Mouse (Mus musculus) bone marrow, adult 2 months (tissue): Measurements from ENCODE around the gene Dcbld2. TPM values are rescaled to one million over a fixed set of nuclear protein-coding genes. Genes with fewer than 3 reads are reported as not detected.

Source experiments
- H3K27ac ChIP-seq: fragments of 200-500 bp; 2 replicates; pipeline ENCODE4 v1.5.1; 2012; ENCODE audit warnings: low read depth, mild to moderate bottlenecking, control low read depth, inconsistent platforms, low read length; ENCODE audit not compliant: control insufficient read depth, poor library complexity, insufficient read depth
- H3K4me1 ChIP-seq: fragments of 200-500 bp; 2 replicates; pipeline ENCODE4 v1.6.1; 2011; ENCODE audit warnings: low read length; ENCODE audit not compliant: control insufficient read depth, insufficient read depth
- H3K4me3 ChIP-seq: fragments of 200-500 bp; replicated peaks from 2 replicates; pipeline ENCODE3; 2011; ENCODE audit warnings: mild to moderate bottlenecking, low read depth, low read length, control low read depth; ENCODE audit not compliant: control insufficient read depth
- CTCF ChIP-seq: fragments of 200-500 bp; IDR thresholded peaks from 2 replicates; pipeline ENCODE4 v1.5.1; 2011; ENCODE audit warnings: low read length, control low read depth; ENCODE audit not compliant: control insufficient read depth, insufficient read depth
- POLR2A ChIP-seq: fragments of 200-500 bp; IDR thresholded peaks from 2 replicates; pipeline ENCODE4 v1.6.1; 2011; ENCODE audit warnings: low read depth, mild to moderate bottlenecking, control low read depth, low read length, borderline replicate concordance; ENCODE audit not compliant: control insufficient read depth
- WGBS: fragments of 180-500 bp; shearing (Covaris S2); methylation state at CpG from one replicate; pipeline ENCODE4 v1.1.7; 2018; 5-methylcytosine and 5-hydroxymethylcytosine counted together
- polyA plus RNA-seq: library from polyadenylated mRNA; stranded (reverse); fragments of >200 nt; gene quantifications from 2 replicates; pipeline ENCODE4 v1.2.4, GENCODE M21; 2011; ENCODE audit warnings: low replicate concordance; ENCODE audit not compliant: missing spikeins, insufficient read depth, insufficient read length

The Dcbld2 gene
- polyA plus RNA-seq = 1.0 and 10.4 TPM in 2 replicates

- H3K4me3 ChIP-seq = peak within 1 kb of the TSS; percentile 54
- H3K27ac ChIP-seq = no peak within 1 kb of the TSS; the same call in 1 of the 2 replicates
- WGBS = under 1% methylated on average over 32 of the region's 32 CpGs
- H3K4me1 ChIP-seq = no peaks in the 10 kb centered on the region
- no peak for TF ChIP-seq CTCF
- TF ChIP-seq POLR2A = no peak
Measured at GRCm38 (mm10) chr16:58408062-58408486, at the start of gene Dcbld2. Gene Dcbld2, plus strand, starts transcription at chr16:58408443.

GRCm38 (mm10) chr16:58377170-58377569, 31.1 kb upstream of the Dcbld2 start:
- Histone ChIP-seq H3K4me3 (no peak overlapping the region), H3K27ac (no peak overlapping the region), H3K4me1 (no peaks in the 10 kb centered on the region)
- TF ChIP-seq POLR2A (no peak), CTCF (no peak)
- 84% methylated on average over 1 of the region's 1 CpGs for WGBS

- 64% methylated on average over 13 of the region's 13 CpGs for WGBS
- Histone ChIP-seq H3K4me3 (no peak overlapping the region), H3K4me1 (no peaks in the 10 kb centered on the region), H3K27ac (no peak overlapping the region)
- TF ChIP-seq CTCF (no peak), POLR2A (no peak)
Measured at GRCm38 (mm10) chr16:58377756-58378503, 30.3 kb upstream of the Dcbld2 start.

- WGBS = 77% methylated on average over 4 of the region's 4 CpGs
- no peak overlapping the region for H3K4me3 ChIP-seq
- TF ChIP-seq POLR2A (no peak), CTCF (no peak)
- H3K27ac ChIP-seq = no peak overlapping the region
- H3K4me1 ChIP-seq = no peaks in the 10 kb centered on the region
Measured at GRCm38 (mm10) chr16:58386241-58386757, 21.9 kb upstream of the Dcbld2 start.

GRCm38 (mm10) chr16:58389143-58389755, 19.0 kb upstream of the Dcbld2 start:
- H3K27ac ChIP-seq = no peak overlapping the region
- WGBS = 66% methylated on average over 7 of the region's 7 CpGs
- no peaks in the 10 kb centered on the region for H3K4me1 ChIP-seq
- TF ChIP-seq POLR2A (no peak), CTCF (no peak)
- H3K4me3 ChIP-seq = no peak overlapping the region

GRCm38 (mm10) chr16:58393036-58393435, 15.2 kb upstream of the Dcbld2 start:
- Histone ChIP-seq H3K4me3 (no peak overlapping the region), H3K27ac (no peak overlapping the region), H3K4me1 (no peaks in the 10 kb centered on the region)
- WGBS = 84% methylated on average over 3 of the region's 3 CpGs
- no peak for TF ChIP-seq POLR2A
- no peak for TF ChIP-seq CTCF

GRCm38 (mm10) chr16:58394156-58394555, 14.1 kb upstream of the Dcbld2 start:
- Histone ChIP-seq H3K4me3 (no peak overlapping the region), H3K4me1 (no peaks in the 10 kb centered on the region), H3K27ac (no peak overlapping the region)
- TF ChIP-seq POLR2A = no peak
- no peak for TF ChIP-seq CTCF
- 77% methylated on average over 5 of the region's 5 CpGs for WGBS

GRCm38 (mm10) chr16:58398604-58399003, 9.6 kb upstream of the Dcbld2 start:
- H3K4me1 ChIP-seq = no peaks in the 10 kb centered on the region
- no peak for TF ChIP-seq CTCF
- TF ChIP-seq POLR2A = no peak
- H3K27ac ChIP-seq = no peak overlapping the region
- no peak overlapping the region for H3K4me3 ChIP-seq
- WGBS = 61% methylated on average over 3 of the region's 3 CpGs

- Histone ChIP-seq H3K27ac (no peak overlapping the region), H3K4me1 (no peaks in the 10 kb centered on the region), H3K4me3 (no peak overlapping the region)
- WGBS = 88% methylated on average over 2 of the region's 2 CpGs
- TF ChIP-seq POLR2A (no peak), CTCF (no peak)
Measured at GRCm38 (mm10) chr16:58401079-58401478, 7.2 kb upstream of the Dcbld2 start.
